Mouse (Mus musculus): ENCODE results near the gene BC004004.

Gene BC004004

DNA sequence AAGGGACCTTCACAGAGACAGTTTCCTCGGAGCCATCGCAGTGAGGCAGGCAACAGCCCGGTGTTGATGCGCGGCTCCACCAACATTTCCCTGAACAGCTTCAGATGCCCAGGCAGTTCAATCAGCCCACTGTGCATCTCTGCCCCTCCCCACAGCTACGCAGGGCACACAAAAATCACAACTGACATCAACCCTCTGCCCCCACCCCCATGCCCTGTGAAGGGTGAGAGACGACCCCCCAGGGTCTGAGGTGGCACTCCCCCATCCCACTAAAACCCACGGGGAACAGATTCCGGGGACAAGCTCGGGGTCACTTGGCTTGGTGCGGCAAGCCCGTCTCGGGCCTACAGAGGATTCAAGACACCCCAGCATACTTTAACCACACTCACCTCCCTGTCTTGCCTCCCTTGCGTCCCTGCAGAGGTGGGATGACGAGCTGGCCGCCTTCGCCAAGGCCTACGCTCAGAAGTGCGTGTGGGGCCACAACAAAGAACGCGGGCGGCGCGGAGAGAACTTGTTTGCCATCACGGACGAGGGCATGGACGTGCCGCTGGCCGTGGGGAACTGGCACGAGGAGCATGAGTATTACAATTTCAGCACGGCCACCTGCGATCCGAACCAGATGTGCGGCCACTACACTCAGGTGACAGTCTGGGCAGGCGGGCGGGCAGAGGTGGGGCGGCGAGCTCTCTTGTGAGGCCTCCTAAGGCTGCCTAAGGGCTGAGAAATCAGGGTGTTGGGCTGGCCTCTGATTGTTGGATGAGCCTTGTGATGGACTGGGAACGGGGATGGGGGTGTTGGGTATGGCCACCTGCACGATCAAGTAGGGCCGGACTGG lies 53.4 kb downstream of the BC004004 start:
- in situ Hi-C loops (cut with MboI), result no loop called here

DNA sequence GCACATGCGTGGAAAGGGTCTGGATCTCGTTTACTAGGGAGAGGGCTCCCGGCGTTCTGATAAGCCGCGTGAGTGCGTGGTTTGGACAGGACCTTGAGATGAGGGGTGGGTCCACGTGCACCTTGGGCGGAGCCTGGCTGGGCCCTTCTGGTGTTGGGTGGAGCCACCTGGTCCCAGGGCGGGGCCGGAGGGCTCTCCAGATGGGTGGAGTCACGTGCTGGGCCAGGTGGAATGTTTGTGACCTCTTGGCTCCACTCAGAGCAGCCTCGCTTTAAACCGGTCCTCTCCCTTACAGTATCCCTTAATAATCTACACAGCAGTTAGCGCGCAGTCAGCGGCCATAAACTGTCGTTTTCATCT lies 54.0 kb downstream of the BC004004 start:
- in situ Hi-C loops (cut with MboI), result no loop called here

DNA sequence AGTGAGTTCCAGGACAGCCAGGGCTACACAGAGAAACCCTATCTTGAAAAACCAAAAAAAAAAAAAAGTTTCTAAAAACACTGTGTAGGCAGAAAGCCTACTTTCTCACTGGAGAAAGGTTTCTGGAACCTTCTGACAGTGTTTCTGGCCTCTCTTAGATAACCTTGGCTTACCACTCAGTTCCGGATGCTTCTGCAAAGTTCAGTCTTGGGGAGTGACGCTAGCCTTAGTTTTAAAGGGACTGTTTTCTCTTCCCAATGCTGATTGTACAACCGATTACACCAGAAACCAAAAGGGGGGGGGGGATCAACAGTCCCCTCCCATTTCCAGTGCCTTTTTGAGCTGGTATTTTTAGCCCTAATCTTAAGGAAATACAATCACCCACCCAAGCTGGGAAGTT lies 55.0 kb downstream of the BC004004 start:
- in situ Hi-C loops (cut with MboI), result no loop called here

DNA sequence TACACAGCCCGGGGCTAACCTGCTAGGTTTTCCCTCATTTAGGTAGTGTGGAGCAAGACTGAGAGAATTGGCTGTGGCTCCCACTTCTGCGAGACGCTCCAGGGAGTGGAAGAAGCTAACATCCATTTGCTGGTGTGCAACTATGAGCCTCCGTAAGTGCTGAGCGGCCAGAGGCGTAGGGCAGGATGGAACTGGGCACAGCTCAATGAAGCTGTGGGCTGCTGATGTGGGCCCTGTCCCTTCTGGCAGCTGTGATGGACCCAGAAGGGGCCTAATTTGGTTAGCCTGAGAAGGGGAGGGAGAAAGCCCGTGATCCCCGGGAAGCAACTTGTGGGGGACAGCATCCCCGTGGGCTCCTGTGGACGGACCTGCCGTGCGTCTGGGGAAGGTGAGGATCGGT lies 57.2 kb downstream of the BC004004 start:
- in situ Hi-C loops (cut with MboI), result no loop called here

DNA sequence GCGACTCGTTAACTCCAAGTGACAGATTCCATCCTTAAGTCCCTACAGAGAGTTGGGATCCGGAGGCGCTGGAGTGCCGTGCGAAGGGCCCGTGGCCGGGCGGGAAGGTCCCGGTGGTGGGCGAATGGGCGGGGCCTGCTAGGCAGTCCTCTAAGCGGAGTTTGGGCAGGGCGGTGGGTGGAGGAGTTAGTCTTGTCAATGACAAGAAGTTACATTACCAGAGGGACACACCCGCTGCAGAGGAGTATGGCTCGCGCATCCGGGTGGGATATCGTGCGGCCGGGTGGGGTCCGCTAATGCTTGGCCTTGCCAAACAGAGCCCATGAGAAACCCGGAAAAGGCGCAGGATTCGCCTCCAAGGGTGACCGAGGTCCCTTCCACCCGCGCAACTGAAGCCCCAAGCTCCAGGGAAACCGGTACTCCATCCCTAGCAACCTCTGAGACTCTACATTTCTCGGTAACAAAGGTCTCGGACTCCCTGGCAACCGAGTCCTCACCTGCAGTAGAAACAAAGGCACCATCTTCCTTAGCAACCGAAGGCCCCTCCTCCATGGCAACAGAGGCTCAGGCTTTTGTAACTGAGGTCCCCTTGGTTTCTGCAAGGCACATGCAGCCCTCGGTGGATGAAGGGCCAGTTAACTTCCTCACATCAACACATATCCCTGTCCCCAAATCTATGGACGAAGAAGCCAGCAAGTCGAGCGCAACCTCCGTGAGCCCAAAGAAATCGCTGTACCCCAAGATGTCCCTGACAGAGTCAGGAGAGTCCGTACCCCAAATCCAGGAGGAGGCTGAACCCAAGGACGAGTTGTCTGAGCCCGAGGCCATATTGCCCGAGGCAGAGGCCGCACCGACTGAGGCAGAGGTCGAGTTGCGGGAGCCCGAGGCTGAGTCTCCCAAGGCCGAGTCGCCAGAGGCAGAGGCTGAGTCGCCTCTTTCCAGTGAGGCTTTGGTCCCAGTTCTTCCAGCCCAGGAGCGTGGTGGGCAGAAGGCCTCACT lies 58.2 kb downstream of the BC004004 start:
- in situ Hi-C loops (cut with MboI), result no loop called here

DNA sequence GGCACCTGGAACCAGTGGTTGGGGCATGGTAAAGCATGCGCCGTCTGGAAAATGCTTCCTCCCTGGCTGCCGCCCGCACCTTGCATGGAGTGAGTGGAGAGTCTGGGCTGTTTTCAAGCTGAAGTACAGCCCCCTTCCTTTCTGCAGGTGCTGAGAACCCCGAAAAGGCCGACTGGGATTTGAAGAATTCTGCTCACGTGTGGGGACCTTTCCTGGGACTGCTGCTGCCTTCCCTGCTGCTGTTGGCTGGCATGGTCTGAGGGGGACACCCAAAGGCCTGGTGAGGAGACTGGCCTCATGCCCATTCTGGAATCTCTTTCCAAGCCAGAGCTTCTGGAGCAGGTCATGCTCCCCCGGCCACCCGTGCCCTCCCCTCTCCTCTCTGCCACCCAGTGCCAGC lies 59.1 kb downstream of the BC004004 start:
- in situ Hi-C loops (cut with MboI), result no loop called here

DNA sequence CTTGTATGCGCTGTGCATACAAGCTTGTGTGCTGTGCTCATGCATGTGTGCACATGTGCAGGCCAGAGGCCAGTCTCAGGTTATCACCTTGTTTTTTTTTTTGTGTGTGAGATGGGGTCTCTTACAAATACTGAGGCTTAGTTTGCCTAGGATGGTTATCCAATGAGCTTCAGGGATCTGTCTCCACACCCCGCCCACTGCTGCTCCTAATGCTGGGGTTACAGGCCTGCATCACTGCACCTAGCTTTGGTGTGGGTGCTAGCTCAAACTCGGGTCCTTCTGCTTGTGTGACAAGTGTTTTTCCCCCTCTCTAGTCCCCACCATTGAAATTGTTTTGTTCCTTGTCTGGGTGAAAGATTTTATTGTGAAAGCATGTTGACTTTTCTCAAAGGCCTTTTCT lies 61.6 kb downstream of the BC004004 start:
- in situ Hi-C loops (cut with MboI), result no loop called here

DNA sequence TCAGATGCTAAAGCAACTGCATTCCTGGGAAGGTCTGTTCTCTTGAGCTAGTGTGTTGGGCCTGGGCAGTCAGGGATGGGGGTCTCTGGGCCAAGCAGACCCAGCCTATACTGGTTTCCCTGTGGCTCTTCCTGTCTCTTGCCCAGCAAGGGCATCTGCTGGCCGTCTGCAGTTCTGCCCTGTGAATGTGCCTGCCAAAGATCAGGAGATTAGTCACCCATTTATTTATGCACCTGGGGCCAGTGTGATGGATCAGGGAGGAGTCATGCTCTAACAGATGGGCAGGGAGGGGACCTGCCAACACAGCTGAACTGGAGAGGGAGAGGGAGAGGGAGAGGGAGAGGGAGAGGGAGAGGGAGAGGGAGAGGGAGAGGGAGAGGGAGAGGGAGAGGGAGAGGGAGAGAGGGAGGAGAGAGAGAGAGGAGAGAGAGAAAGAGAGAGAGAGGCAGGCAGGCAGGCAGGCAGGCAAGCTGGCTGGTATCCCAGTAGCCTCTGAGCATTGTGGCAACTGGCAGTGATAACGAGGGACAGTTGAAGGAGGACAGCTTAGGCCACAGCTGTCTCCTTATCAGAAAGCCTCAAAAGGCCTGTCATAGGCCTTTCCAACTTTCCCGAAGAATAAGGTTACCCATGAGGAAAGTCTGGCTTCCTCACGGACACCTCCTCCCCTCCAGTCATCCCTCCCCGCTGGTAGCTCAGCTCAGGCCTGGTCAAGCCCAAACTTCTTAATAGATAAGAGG lies 62.3 kb downstream of the BC004004 start:
- in situ Hi-C loops (cut with MboI), result no loop called here

DNA sequence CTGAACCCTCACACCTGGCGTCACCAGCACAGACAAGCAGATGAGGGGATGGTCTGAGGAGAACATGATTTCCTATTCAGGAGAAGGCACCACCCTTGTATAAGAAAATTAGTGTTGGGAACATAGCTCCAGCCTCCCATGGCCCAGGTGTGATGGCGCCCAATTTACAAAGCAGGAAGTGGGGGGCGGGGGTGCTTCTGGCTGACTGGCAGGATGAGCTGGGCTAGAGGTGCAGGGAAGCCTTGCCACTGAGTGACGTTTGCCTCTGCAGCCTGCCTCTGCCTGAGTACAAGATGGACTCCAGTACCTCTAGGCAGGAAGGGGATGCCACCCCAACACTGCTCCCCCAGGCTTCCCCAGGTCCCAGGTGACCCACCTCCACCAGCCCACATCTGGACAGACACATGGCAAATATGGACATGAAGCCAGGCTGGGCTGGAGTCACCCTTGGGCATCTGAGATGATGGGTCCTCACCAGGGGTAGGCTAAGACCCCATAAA lies 63.6 kb downstream of the BC004004 start:
- in situ Hi-C loops (cut with MboI), result no loop called here

DNA sequence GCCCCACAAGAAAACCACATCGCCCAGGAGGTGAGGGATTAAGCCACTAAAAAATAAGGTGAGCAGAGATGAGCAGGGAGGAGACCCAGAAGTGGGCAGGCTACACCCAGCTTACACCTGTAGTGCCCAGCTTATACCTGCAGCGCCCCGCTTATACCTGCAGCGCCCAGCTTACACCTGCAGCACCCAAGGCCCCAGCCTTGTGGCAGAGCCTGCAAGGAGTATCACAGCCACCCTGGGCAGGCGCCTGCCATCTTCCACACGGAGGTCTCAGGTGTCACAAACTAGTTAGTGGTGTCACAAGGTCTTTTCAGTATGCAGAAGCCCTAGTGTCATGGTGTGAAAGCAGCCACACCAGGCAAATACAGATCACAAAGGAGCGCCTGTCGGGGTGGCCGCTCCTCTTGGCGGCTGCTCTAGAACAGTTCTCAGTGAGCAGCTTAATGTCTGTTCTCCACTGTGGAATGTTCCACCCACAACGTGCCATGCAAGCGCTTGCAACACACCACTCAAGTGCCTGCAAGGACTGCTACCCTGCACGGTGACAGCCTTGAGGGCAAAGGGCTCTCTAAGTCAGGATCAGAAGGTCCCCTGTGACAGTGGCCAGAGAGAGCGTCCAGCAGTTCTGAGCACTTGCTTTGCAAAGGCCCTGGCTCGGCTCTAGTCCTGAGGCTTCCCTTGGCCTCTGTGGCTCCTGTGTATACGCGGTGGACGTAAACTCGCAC lies 67.8 kb downstream of the BC004004 start:
- in situ Hi-C loops (cut with MboI), result no loop called here

DNA sequence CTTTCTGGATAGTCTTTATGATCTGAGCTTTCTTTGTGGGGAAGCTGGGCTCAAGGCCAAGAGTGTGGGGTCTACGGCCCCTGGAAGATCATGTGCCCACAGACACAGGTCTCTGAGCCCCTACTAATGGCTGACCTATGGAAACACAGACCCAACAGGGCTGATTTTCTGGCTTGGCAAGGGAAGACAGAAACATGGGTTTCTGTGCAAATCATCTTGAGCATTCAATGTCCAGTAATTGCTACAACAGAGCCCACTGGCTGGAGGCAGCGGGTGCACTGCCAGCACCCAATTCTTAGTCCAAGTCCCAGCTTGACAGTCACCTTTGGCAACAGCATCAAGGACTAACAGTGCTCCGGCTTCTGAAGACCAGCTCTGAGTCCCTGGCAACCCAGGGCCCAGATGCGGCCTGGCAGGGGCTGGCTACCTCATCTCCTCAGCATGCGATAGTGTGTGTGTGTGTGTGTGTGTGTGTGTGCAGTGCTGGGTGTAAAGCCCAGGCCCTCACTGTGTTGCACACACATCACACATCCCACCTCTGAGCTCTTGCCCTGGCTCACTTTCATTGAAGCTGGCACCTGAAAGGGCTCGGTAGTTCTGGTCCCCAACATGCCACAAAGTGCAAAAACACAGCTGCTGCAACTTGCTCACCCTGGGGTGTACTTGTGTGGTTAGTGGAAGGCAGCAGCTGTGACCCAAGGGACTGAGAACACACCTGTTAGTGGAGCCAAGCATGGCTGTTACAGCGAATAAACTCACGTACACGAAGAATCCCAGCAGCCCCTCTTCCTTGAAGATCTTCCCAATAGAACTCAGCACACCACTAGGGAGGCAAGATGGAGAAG lies 69.6 kb downstream of the BC004004 start:
- in situ Hi-C loops (cut with MboI), result no loop called here

DNA sequence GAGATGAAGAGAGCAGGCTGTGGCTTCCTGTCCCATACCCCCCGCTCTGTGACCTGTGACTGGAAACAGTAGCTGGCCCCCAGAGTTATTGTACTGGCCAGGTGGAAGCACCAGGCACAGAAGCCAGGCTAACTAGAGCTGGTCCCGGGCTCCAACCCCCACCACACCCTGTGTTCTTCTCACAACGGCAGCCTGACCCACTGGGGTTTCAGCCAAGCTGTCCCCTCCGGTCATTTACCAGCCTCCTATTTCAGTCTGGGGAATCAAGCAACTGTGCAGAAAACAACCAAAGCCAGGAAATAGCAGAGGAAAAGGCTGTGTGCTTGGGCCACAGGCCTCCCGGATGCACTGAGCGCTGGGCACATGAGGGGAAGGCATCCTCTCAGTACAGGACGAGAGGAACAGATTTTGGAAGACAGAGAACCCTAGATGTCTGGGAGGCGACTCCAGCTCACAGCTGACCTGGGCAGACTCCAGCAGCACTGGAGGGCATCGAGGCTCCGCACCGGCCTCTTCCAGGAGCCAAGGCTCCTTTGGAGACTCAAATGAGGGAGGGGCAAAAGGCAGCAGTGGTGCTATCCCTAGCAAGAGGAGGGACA lies 70.7 kb downstream of the BC004004 start:
- in situ Hi-C loops (cut with MboI), result no loop called here

DNA sequence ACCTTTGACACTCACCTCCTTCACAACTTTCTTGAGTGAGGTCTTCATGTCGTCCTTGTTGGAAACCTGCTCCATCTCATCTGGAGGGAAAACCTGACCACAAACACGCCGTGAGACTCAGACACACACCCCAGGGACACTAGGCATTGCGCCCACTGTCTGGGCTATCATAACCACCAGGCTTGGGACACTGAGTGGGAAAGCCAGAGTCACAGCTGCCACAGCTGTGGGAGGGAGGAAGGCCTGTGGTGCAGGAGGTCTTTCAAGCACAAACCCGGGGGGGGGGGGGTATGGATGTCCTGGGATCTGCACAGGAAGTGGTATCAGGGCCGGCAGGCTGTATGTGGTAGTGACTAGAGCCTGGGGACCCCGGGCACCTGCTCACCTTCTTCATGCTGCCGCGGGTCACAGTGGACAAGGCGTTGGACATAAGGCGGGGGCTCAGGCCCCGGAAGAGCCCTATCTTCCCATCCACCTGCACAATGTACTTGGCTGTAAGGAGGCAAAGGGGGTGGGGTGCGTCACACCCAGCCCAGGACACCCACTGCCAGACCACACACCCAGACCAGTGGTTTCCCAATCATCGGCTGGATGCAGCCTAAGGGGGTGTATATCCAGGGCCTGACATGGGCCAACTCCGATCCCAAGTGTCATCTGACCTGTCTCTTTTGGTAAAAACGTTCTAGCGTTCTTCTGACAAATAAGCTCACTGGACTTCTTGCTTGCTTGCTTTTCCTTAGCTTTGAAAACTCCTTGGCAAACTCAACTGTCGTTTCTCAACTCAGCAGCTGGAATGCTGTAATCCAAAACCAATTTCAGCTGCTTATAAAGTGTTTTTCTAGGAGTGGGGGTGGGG lies 72.0 kb downstream of the BC004004 start:
- in situ Hi-C loops (cut with MboI), result no loop called here

DNA sequence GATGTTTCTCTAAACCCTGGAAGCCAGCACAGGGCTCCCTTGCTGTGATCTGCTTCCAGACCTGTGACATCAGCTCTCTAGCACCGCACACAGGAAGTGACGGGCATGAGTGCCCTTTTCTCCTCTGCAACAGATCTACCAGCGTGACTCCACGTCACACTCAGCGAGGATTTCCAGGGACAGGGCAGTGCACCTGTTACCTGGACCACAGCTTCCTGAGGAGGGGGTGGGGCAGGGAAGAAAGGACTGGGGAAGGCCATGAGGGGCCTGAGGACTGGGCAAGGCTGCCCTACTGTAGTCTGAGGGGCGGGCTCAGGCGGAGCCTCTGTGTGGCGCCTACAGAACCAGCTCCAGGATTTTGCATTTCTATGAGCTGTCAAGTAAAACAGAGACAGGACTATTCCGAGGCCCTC lies 73.0 kb downstream of the BC004004 start:
- in situ Hi-C loops (cut with MboI), result no loop called here

DNA sequence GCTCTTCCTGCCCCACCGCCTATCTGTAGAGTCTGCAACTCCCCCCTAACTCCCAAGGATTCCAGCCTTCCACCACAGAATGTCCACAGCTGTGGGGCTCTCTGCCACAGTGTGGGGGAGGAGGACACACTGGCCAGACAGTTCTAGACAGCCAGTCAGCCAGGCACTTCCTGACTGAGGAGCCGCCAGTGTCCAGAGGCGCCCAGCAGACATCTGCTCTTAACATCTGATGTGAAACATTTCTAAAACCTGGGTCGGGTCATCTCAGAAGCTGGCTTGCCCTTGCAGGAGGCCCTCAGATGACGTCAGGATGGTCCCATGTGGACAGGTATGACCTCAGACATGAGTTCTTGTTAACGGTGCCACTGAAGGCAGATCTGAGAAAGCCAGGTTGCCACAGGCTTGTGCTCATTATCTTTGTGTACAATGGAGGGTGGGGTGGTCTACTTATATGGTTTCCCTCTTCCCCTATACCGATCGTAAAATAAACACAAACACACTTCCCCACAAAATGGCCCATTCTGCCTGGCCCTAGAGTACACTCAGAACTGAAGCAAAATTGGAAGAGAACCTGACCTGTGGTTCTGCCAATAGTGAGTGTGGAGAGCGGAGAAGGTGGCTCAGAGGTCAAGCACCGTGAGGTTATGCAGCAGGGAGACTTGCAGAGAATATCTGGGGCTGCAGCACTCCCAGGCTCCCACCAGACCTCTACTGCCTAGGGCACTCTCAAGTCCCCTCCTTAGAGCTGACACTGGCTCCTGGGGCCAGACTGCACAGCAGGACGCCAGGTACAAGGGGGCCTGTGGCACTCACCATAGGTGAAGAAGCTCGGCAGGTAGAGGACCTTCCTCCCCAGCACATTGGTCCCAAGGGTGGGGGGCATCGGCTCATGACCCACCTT lies 73.7 kb downstream of the BC004004 start:
- in situ Hi-C loops (cut with MboI), result no loop called here

DNA sequence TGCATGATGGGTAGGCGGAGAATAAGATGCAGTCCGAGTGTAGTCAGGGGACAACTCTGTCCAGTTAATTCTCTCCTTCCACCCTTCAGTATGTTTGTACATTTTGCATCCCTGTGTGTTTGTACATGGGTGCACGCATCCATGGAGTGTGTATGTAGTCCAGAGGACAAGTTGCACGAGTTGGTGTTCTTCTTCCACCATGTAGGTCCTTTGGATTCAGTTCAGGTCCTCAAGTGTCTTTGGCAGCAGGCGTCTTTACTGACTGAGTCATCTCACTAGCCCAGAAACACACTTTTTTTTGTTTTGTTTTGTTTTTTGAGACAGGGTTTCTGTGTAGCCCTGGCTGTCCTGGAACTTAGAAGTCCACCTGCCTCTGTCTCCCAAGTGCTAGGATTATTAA lies 74.7 kb downstream of the BC004004 start:
- in situ Hi-C loops (cut with MboI), result no loop called here

DNA sequence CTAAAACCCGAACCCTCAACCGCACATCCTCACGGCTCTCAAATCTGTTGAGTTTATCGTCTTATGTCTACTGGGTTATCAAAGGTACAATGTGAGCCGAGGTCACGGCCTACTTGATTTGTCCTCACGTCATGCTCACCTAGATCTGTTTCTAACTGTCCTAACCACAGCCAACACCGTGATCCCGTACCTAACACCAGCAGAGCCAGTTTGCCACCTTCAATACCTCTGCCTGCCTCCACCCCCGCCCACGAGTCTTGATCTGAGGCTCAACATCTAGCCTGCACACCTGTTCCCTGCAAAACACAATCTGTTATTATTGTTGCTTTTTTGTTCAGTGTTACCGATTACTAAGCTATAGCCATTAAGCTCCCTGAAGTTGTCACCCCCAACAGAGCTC lies 76.7 kb downstream of the BC004004 start:
- in situ Hi-C loops (cut with MboI), result no loop called here
